Mouse (Mus musculus) hindbrain, postnatal 0 days (tissue): ENCODE measurements around the gene Shisa6. TPM values are rescaled to one million over a fixed set of nuclear protein-coding genes. Genes with fewer than 3 reads are reported as not detected.
"Not testable (repeated sequence)": the region's sequence is repeated elsewhere in the genome, so short reads cannot be mapped to it uniquely, and the experiment has no call there.

ENCODE experiments used
- ATAC-seq: fragments of 200-750 bp; cut with Nextera tagmentation; 2 replicates; pipeline ENCODE4 v1.8.0; 2017; ENCODE audit warnings: mild to moderate bottlenecking, moderate TSS enrichment, moderate library complexity
- DNase-seq: peaks from one replicate; pipeline ENCODE4 v3.0.0-alpha.2; 2015; ENCODE audit warnings: low spot score
- H3K27ac ChIP-seq: fragments of 300-500 bp; sonication (generic); 2 replicates; pipeline ENCODE4 v1.5.1; 2014; ENCODE audit warnings: mild to moderate bottlenecking
- H3K27me3 ChIP-seq: fragments of 300-500 bp; sonication (generic); 2 replicates; pipeline ENCODE4 v1.6.1; 2014; ENCODE audit warnings: low read length, mixed read lengths; ENCODE audit not compliant: insufficient read depth
- H3K36me3 ChIP-seq: fragments of 300-500 bp; sonication (generic); 2 replicates; pipeline ENCODE4 v1.6.1; 2014; ENCODE audit warnings: low read length, mixed read lengths; ENCODE audit not compliant: insufficient read depth
- H3K4me1 ChIP-seq: fragments of 300-500 bp; sonication (generic); 2 replicates; pipeline ENCODE4 v1.6.1; 2014; ENCODE audit warnings: antibody characterized with exemption, low read length, mixed read lengths; ENCODE audit not compliant: insufficient read depth
- H3K4me2 ChIP-seq: fragments of 300-500 bp; sonication (generic); 2 replicates; pipeline ENCODE4 v1.6.1; 2014; ENCODE audit warnings: low read depth, mild to moderate bottlenecking, low read length, moderate library complexity, mixed read lengths
- H3K4me3 ChIP-seq: fragments of 300-500 bp; sonication (generic); 2 replicates; pipeline ENCODE4 v1.5.1; 2014; ENCODE audit warnings: low read length
- H3K9ac ChIP-seq: fragments of 300-500 bp; sonication (generic); replicated peaks from 2 replicates; pipeline ENCODE4 v1.6.1; 2014; ENCODE audit warnings: mild to moderate bottlenecking, low read length, moderate library complexity, mixed read lengths
- H3K9me3 ChIP-seq: fragments of 300-500 bp; sonication (generic); 2 replicates; pipeline ENCODE4 v1.6.1; 2016; ENCODE audit warnings: low read length, mixed read lengths
- CTCF ChIP-seq: IDR thresholded peaks from 2 replicates; pipeline ENCODE4 v1.5.1; 2016; ENCODE audit warnings: antibody characterized with exemption, control low read depth, low read depth
- WGBS: fragments of 180-500 bp; shearing (Covaris S2); extraction: QIAGEN DNeasy Blood & Tissue Kit; methylation state at CpG from one replicate; pipeline ENCODE4 v1.1.7; 2014; 5-methylcytosine and 5-hydroxymethylcytosine counted together
- polyA plus RNA-seq: library from polyadenylated mRNA; unstranded; fragments of >200 nt; fragmentation: Nextera tagmentation; extraction: Ambion mirVana; gene quantifications from 2 replicates; pipeline ENCODE4 v1.2.1, GENCODE M21; 2015
- total RNA-seq: library from RNA; depleted of rRNA; stranded (reverse); fragments of >200 nt; gene quantifications from 2 replicates; pipeline ENCODE4 v1.2.3, GENCODE M21; 2014

The Shisa6 gene
- total and polyA plus RNA-seq, 2 experiments from 2014 or later, result 3.7 to 12.6 TPM

GRCm38 (mm10) chr11:66496235-66496634 is 29.5 kb downstream of the Shisa6 start:
- H3K4me2 ChIP-seq, result no peak overlapping the region
- no peaks in the 10 kb centered on the region for H3K27me3 ChIP-seq
- H3K4me1 ChIP-seq, result no peaks in the 10 kb centered on the region
- no peaks in the 10 kb centered on the region for H3K36me3 ChIP-seq
- no peak for TF ChIP-seq CTCF
- H3K9ac ChIP-seq, result no peak overlapping the region
- 73% methylated on average over 9 of the region's 9 CpGs for WGBS
- DNase-seq (no peak), ATAC-seq (no peak)
- no peak overlapping the region for H3K4me3 ChIP-seq
- H3K27ac ChIP-seq, result no peak overlapping the region
- H3K9me3 ChIP-seq, result no peaks in the 10 kb centered on the region

- no peaks in the 10 kb centered on the region for H3K4me1 ChIP-seq
- H3K27ac ChIP-seq, result no peak overlapping the region
- no peak for TF ChIP-seq CTCF
- no peak overlapping the region for H3K4me3 ChIP-seq
- no peak for ATAC-seq
- H3K9me3 ChIP-seq, result no peaks in the 10 kb centered on the region
- H3K4me2 ChIP-seq, result no peak overlapping the region
- 86% methylated on average over 3 of the region's 3 CpGs for WGBS
- no peaks in the 10 kb centered on the region for H3K36me3 ChIP-seq
- H3K9ac ChIP-seq, result no peak overlapping the region
- no peak for DNase-seq
- H3K27me3 ChIP-seq, result no peaks in the 10 kb centered on the region
Observed at GRCm38 (mm10) chr11:66494391-66494790, 31.4 kb downstream of the Shisa6 start.

- H3K36me3 ChIP-seq, result no peaks in the 10 kb centered on the region
- peak; percentile 65 for DNase-seq
- WGBS, result 51% methylated on average over 4 of the region's 4 CpGs
- no peaks in the 10 kb centered on the region for H3K27me3 ChIP-seq
- no peaks in the 10 kb centered on the region for H3K9me3 ChIP-seq
- H3K4me1 ChIP-seq, result no peaks in the 10 kb centered on the region
- no peak overlapping the region for H3K9ac ChIP-seq
- ATAC-seq, result 0 out of 2 replicates have a peak, but pooled peaks have one; percentile 35
- no peak overlapping the region for H3K27ac ChIP-seq
- H3K4me3 ChIP-seq, result no peak overlapping the region
- TF ChIP-seq CTCF, result no peak
- no peak overlapping the region for H3K4me2 ChIP-seq
Observed at GRCm38 (mm10) chr11:66487765-66488164, 38.0 kb downstream of the Shisa6 start.

DNA sequence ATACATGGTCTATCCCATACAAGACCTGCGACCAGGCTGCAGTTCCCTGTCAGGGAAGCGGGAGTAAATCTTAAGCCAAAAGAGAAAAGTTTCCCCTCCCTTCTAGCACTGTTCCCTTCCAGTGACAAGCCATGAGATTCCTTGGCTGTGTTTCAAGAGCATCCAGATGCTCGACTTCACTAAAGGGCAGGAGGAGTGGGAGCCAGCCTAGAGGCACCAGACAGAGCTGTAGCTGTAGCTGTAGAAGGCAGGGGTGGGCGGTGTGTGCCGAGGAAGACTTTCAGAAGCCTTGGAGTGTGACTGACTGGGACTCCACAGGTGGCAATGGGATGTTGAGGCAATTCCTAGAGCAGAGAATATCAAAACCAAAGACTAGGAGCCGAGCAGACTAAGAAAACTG is 43.3 kb downstream of the Shisa6 start:
- DNase-seq (peak; percentile 70), ATAC-seq (no peak)
- H3K4me3 ChIP-seq, result no peak overlapping the region
- H3K9ac ChIP-seq, result no peak overlapping the region
- H3K27me3 ChIP-seq, result no peaks in the 10 kb centered on the region
- no peak for TF ChIP-seq CTCF
- H3K9me3 ChIP-seq, result no peaks in the 10 kb centered on the region
- H3K27ac ChIP-seq, result no peak overlapping the region
- no peaks in the 10 kb centered on the region for H3K36me3 ChIP-seq
- no peaks in the 10 kb centered on the region for H3K4me1 ChIP-seq
- 46% methylated on average over 6 of the region's 6 CpGs for WGBS
- no peak overlapping the region for H3K4me2 ChIP-seq

DNA sequence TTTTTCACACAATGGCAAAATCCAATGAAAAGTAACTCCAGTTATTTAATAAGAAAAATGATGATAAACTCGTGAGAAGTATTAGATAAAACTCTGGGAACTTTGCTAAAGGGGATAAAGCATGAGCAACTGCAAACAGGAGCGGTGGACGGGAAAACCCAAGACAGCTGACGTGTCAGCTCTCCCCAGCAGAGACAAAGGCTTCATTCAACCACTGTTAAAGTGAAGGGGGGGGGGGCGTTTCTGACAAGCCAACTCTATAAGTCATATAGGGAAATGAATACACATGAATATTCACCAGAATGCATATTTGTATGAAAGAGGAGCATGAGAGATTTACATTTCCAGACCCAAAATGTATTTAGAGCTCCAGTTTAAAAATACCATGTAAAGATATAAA is 83.1 kb downstream of the Shisa6 start:
- WGBS, result 17% methylated on average over 5 of the region's 5 CpGs
- DNase-seq (no peak), ATAC-seq (no peak)
- no peaks in the 10 kb centered on the region for H3K4me1 ChIP-seq
- no peaks in the 10 kb centered on the region for H3K36me3 ChIP-seq
- H3K4me2 ChIP-seq, result no peak overlapping the region
- no peaks in the 10 kb centered on the region for H3K9me3 ChIP-seq
- H3K4me3 ChIP-seq, result no peak overlapping the region
- no peak for TF ChIP-seq CTCF
- H3K27me3 ChIP-seq, result no peaks in the 10 kb centered on the region
- H3K9ac ChIP-seq, result no peak overlapping the region
- H3K27ac ChIP-seq, result no peak overlapping the region

DNA sequence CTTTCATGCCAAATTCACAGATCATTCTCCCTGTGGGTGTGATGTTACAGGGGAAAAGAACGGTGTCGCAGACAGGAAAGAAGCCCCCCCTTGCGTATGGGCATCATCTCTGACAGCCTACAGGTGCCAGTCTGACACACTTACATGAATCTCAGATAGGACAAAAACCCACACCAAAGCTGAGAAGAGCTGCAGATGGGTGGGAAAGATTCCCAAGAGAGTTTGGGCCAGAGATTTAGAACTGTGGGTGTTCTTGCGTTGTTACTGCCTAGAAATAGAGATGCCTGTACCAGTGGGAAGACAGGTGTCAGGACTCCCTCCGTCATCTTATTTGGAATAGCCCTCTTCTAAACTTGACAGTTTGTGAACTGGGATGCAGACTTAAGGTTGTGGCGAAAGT is 99.6 kb downstream of the Shisa6 start:
- TF ChIP-seq CTCF, result no peak
- Histone ChIP-seq H3K9me3 (no peaks in the 10 kb centered on the region), H3K27me3 (no peaks in the 10 kb centered on the region), H3K4me3 (no peak overlapping the region), H3K36me3 (no peaks in the 10 kb centered on the region), H3K27ac (no peak overlapping the region), H3K9ac (no peak overlapping the region), H3K4me1 (no peaks in the 10 kb centered on the region), H3K4me2 (no peak overlapping the region)
- DNase-seq (no peak), ATAC-seq (no peak)
- WGBS, result 92% methylated on average over 6 of the region's 6 CpGs

DNA sequence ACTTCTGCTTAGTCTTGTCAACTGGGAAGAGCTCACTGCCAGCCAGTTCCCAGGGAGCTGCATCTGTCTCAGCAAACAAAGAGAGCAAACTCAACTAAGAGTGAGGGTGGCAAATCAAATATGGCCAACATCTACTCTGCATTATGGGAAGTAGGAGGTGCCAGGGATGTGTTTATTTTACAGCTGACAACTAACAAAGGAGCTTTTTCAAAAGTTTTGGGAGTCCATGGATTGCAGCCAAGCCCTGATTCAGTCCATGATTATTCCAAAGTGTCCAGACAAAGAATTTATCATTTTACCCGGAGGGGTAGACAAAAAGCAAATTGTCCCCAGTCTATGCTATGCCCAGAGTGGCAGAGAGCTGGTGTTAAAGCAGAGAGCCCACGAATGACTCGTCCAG is 107.5 kb downstream of the Shisa6 start:
- Histone ChIP-seq H3K4me1 (no peaks in the 10 kb centered on the region), H3K9me3 (no peaks in the 10 kb centered on the region), H3K9ac (no peak overlapping the region), H3K4me2 (0 out of 2 replicates have a peak overlapping the region, but pooled peaks have one; percentile 7), H3K27me3 (no peaks in the 10 kb centered on the region), H3K4me3 (no peak overlapping the region), H3K27ac (no peak overlapping the region), H3K36me3 (no peaks in the 10 kb centered on the region)
- peak; percentile 45; the same call in 1 of the 2 replicates for ATAC-seq
- TF ChIP-seq CTCF, result no peak
- peak; percentile 39 for DNase-seq
- 34% methylated on average over 3 of the region's 3 CpGs for WGBS

- ATAC-seq, H3K27ac ChIP-seq, H3K4me2 ChIP-seq, H3K9ac ChIP-seq, H3K9me3 ChIP-seq, H3K4me3 ChIP-seq, H3K36me3 ChIP-seq, DNase-seq, H3K27me3 ChIP-seq, H3K4me1 ChIP-seq: not testable (repeated sequence)
- 91% methylated on average over 6 of the region's 6 CpGs for WGBS
Observed at GRCm38 (mm10) chr11:66408721-66409120, 117.0 kb downstream of the Shisa6 start.
